In genomic region chr4:13206679-13207553, GRCm38 (mm10) we compare ENCODE assay signal across 7 mouse cellular contexts.
DNase-seq lines count a peak whose midpoint lies in the region; ATAC-seq and TF ChIP-seq lines count a peak whose summit lies in the region.

No protein-coding gene starts in this region.

- H3K9ac ChIP-seq in lung, postnatal 0 days (replicated peaks; ENCODE audit: low read depth): no peak overlapping the region
- no peak overlapping the region for H3K9ac ChIP-seq in midbrain, embryonic 12.5 days (replicated peaks)

- 23% methylated on average over 11 of the region's 11 CpGs for WGBS in lung, postnatal 0 days
- WGBS in midbrain, embryonic 12.5 days: 26% methylated on average over 11 of the region's 11 CpGs

- TF ChIP-seq EP300 in lung, postnatal 0 days (IDR thresholded peaks at IDR 0.05): no peak

- TF ChIP-seq CTCF in lung, postnatal 0 days (IDR thresholded peaks at IDR 0.05): no peak

- no peak overlapping the region for H3K4me3 ChIP-seq in lung, postnatal 0 days (ENCODE audit: low read depth, low read length)
- H3K4me3 ChIP-seq in midbrain, embryonic 12.5 days: peak overlapping the region; percentile 17; the same call in 1 of the 2 replicates

- H3K4me2 ChIP-seq in lung, postnatal 0 days (replicated peaks; ENCODE audit: low read depth, low read length): no peak overlapping the region
- H3K4me2 ChIP-seq in midbrain, embryonic 12.5 days (replicated peaks): peak overlapping the region; percentile 42

- peak; percentile 37 for DNase-seq in lung, postnatal 0 days (ENCODE audit: low spot score)
- no peak for DNase-seq in lung, adult 18-20 months
- peak; percentile 53 to 70 for DNase-seq in layer of hippocampus, adult 18-20 months (ENCODE audit: low spot score in 2 of 2)
- no peak for DNase-seq in thymus, postnatal 0 days (ENCODE audit: low spot score)

- H3K27ac ChIP-seq in lung, postnatal 0 days (ENCODE audit: low read length): no peak overlapping the region
- H3K27ac ChIP-seq in midbrain, embryonic 12.5 days (replicated peaks): peak overlapping the region; percentile 56; the same call in 1 of the 2 replicates

- ATAC-seq in lung, postnatal 0 days: no peak
- ATAC-seq in frontal cortex, adult (ENCODE audit: low TSS enrichment): peak; percentile 100
- ATAC-seq in midbrain, embryonic 12.5 days (ENCODE audit: low FRiP score, low read depth): peak; percentile 84
- no peak for ATAC-seq in inflammation-experienced regulatory T-cells, adult 6 months

- H3K36me3 ChIP-seq in lung, postnatal 0 days (ENCODE audit: insufficient read depth, low read length): no peaks in the 10 kb centered on the region
- no peaks in the 10 kb centered on the region for H3K36me3 ChIP-seq in midbrain, embryonic 12.5 days

- no peaks in the 10 kb centered on the region for H3K9me3 ChIP-seq in lung, postnatal 0 days (ENCODE audit: low read length)
- H3K9me3 ChIP-seq in midbrain, embryonic 12.5 days: no peaks in the 10 kb centered on the region

- H3K4me1 ChIP-seq in lung, postnatal 0 days (ENCODE audit: insufficient read depth, low read depth, low read length): no peaks in the 10 kb centered on the region
- H3K4me1 ChIP-seq in midbrain, embryonic 12.5 days: peaks cover 7% of the 10 kb centered on the region

- no peaks in the 10 kb centered on the region for H3K27me3 ChIP-seq in lung, postnatal 0 days (replicated peaks; ENCODE audit: insufficient read depth, low read length)
- no peaks in the 10 kb centered on the region for H3K27me3 ChIP-seq in midbrain, embryonic 12.5 days

Comparison
In these comparisons a context has a peak if more than half of its experiments do, and no peak if none do; other contexts are left out.
1. DNase-seq: peak in lung, postnatal 0 days (single experiment) and layer of hippocampus, adult 18-20 months (2 of 2); none in lung, adult 18-20 months (0 of 2) and thymus, postnatal 0 days (single experiment).
2. ATAC-seq: peak in frontal cortex, adult (single experiment) and midbrain, embryonic 12.5 days (single experiment); none in lung, postnatal 0 days (single experiment) and inflammation-experienced regulatory T-cells, adult 6 months (single experiment).